ENCODE assay signal across 10 mouse cellular contexts in the genomic region with DNA sequence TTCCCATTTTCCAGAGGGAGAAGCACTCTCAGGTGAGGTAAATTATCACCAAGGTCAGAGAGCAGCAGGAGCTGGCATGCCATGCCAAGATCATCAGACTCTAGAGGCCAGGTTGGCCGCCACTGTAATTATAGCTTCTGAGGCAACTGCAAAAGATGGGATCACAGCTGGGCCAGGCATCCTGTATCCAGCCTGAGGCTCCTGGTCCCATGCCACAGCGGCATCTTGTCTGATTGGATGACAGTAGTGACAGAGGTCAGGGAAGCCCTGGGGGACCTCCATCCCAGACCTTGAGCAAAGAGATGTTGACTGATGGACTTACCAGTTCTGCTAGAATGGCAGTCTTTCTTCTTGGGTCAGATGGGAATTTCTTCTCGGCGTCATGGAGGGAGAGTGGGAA. TPM values are rescaled to one million over a fixed set of nuclear protein-coding genes. Genes with fewer than 3 reads are reported as not detected.
A peak's percentile ranks its signal among the peaks of the same experiment; 100 is the strongest.
DNase-seq lines count a peak whose midpoint lies in the region; ATAC-seq and TF ChIP-seq lines count a peak whose summit lies in the region.
"Had no signal": no experiment of that assay in that cellular context is flagged by ENCODE, and none has a peak within 500 bp of the region (broad histone marks: within the 10 kb centered on the region; RNA-seq: fewer than 3 reads in every experiment).

No protein-coding gene starts in this region.

- peaks cover 14% of the 10 kb centered on the region for H3K4me1 ChIP-seq in intestine, embryonic 14.5 days (replicated peaks; ENCODE audit: control insufficient read depth, insufficient read depth, low read length)
- no peaks in the 10 kb centered on the region for H3K4me1 ChIP-seq in intestine, postnatal 0 days (replicated peaks; ENCODE audit: control insufficient read depth, insufficient read depth, low read length)
- H3K4me1 ChIP-seq in limb, embryonic 13.5 days, result peaks cover 42% of the 10 kb centered on the region

- no peak overlapping the region for H3K4me2 ChIP-seq in intestine, embryonic 14.5 days (ENCODE audit: low read length)
- H3K4me2 ChIP-seq in intestine, postnatal 0 days (replicated peaks; ENCODE audit: low read depth), result no peak overlapping the region
- no peak overlapping the region for H3K4me2 ChIP-seq in limb, embryonic 13.5 days (replicated peaks)

- TF ChIP-seq CTCF in intestine, postnatal 0 days (IDR thresholded peaks at IDR 0.05; ENCODE audit: low read depth), result no peak

- no peak for ATAC-seq in intestine, embryonic 14.5 days (replicated peaks; ENCODE audit: low FRiP score, low TSS enrichment, low read depth)
- ATAC-seq in intestine, postnatal 0 days, result no peak
- no peak for ATAC-seq in limb, embryonic 13.5 days (ENCODE audit: low FRiP score, low read depth)
- no peak for ATAC-seq in inflammation-experienced regulatory T-cells, adult 6 months

- no peak overlapping the region for H3K9ac ChIP-seq in intestine, embryonic 14.5 days (ENCODE audit: low read length)
- no peak overlapping the region for H3K9ac ChIP-seq in intestine, postnatal 0 days (ENCODE audit: low read depth, low read length)
- no peak overlapping the region for H3K9ac ChIP-seq in limb, embryonic 13.5 days

- no peaks in the 10 kb centered on the region for H3K36me3 ChIP-seq in intestine, embryonic 14.5 days (ENCODE audit: control insufficient read depth, insufficient read depth, low read length)
- no peaks in the 10 kb centered on the region for H3K36me3 ChIP-seq in intestine, postnatal 0 days (ENCODE audit: control insufficient read depth, insufficient read depth)
- no peaks in the 10 kb centered on the region for H3K36me3 ChIP-seq in limb, embryonic 13.5 days

- no peaks in the 10 kb centered on the region for H3K9me3 ChIP-seq in intestine, embryonic 14.5 days (ENCODE audit: control insufficient read depth, low read length)
- H3K9me3 ChIP-seq in intestine, postnatal 0 days (ENCODE audit: control insufficient read depth), result no peaks in the 10 kb centered on the region
- no peaks in the 10 kb centered on the region for H3K9me3 ChIP-seq in limb, embryonic 13.5 days

- H3K27me3 ChIP-seq in intestine, embryonic 14.5 days (replicated peaks; ENCODE audit: control insufficient read depth, insufficient read depth, low read length), result no peaks in the 10 kb centered on the region
- H3K27me3 ChIP-seq in intestine, postnatal 0 days (replicated peaks; ENCODE audit: control insufficient read depth, insufficient read depth, low read length), result no peaks in the 10 kb centered on the region
- 0 out of 2 replicates have a peak, but pooled peaks cover 17% of the 10 kb centered on the region for H3K27me3 ChIP-seq in limb, embryonic 13.5 days

- WGBS in intestine, embryonic 14.5 days, result 33% methylated on average over 4 of the region's 4 CpGs
- 55% methylated on average over 4 of the region's 4 CpGs for WGBS in intestine, postnatal 0 days
- 10% methylated on average over 4 of the region's 4 CpGs for WGBS in limb, embryonic 13.5 days

- no peak for DNase-seq in intestine, embryonic 14.5 days (ENCODE audit: low spot score)
- peak; percentile 29 for DNase-seq in brain, adult 2 months (ENCODE audit: low read depth, low spot score)
- peak; percentile 46 for DNase-seq in embryo, embryonic 11 days
- no peak for DNase-seq in frontal cortex, postnatal 10 days (ENCODE audit: low spot score in 2 of 2)
- no peak for DNase-seq in thymus, postnatal 4 days
- DNase-seq: adrenal gland, adult 8-10 months; gastrocnemius, postnatal 25 days had no signal

- H3K27ac ChIP-seq in intestine, embryonic 14.5 days (ENCODE audit: low read depth), result peak overlapping the region; percentile 27; the same call in 1 of the 2 replicates
- no peak overlapping the region for H3K27ac ChIP-seq in intestine, postnatal 0 days (ENCODE audit: low read depth, low read length)
- peak overlapping the region; percentile 66 for H3K27ac ChIP-seq in limb, embryonic 13.5 days

- H3K4me3 ChIP-seq in intestine, embryonic 14.5 days (ENCODE audit: low read depth, low read length), result no peak overlapping the region
- no peak overlapping the region for H3K4me3 ChIP-seq in intestine, postnatal 0 days (ENCODE audit: low read depth, low read length)
- H3K4me3 ChIP-seq in limb, embryonic 13.5 days, result no peak overlapping the region

RNA-seq across cellular contexts. Expression of a gene that starts 48.4 kb away (rescaled TPM):
- 5.9 and 6.9 TPM in 2 replicates for polyA plus RNA-seq in intestine, embryonic 14.5 days (2014; fragmentation: Nextera tagmentation; extraction: Ambion mirVana)
- polyA plus RNA-seq in intestine, postnatal 0 days (2015; fragmentation: Nextera tagmentation; extraction: Ambion mirVana), result 3.7 and 4.2 TPM in 2 replicates
- 16.2 and 17.1 TPM in 2 replicates for polyA plus RNA-seq in limb, embryonic 13.5 days (2015; fragmentation: Nextera tagmentation; extraction: Ambion mirVana)
- 1 to 10 TPM in 1 of 3 experiments, under 1 TPM in 1, not detected in 1; 0.70 to 1.6 TPM for polyA plus RNA-seq in inflammation-experienced regulatory T-cells, adult 6 months (2017; shearing (Covaris generic))

Comparison
In these comparisons a context has a peak if more than half of its experiments do, and no peak if none do; other contexts are left out.
1. DNase-seq: peak in brain, adult 2 months (single experiment) and embryo, embryonic 11 days (single experiment); none in intestine, embryonic 14.5 days (single experiment), frontal cortex, postnatal 10 days (0 of 2) and thymus, postnatal 4 days (single experiment).